Mouse (Mus musculus): ENCODE measurements at regions not wholly inside any gene's neighbourhood (a gene's known extent, or its start where the extent isn't known, plus 50 kb on each side); places are given as distances from the start of the nearest gene placed in this dataset.
A peak's percentile ranks its signal among the peaks of the same experiment; 100 is the strongest.

- H3K4me2 ChIP-seq (ENCODE audit: low read length), result peak overlapping the region; percentile 22
- peak overlapping the region; percentile 43; the same call in 1 of the 2 replicates for H3K27ac ChIP-seq (ENCODE audit: low read depth)
- ATAC-seq (replicated peaks; ENCODE audit: low FRiP score, low TSS enrichment, low read depth) (peak; percentile 77; the same call in 1 of the 2 replicates), DNase-seq (ENCODE audit: low spot score) (peak; percentile 62)
- H3K27me3 ChIP-seq (replicated peaks; ENCODE audit: control insufficient read depth, insufficient read depth, low read length), result no peaks in the 10 kb centered on the region
- H3K36me3 ChIP-seq (ENCODE audit: control insufficient read depth, insufficient read depth, low read length), result no peaks in the 10 kb centered on the region
- WGBS, result 47% methylated on average over 17 of the region's 17 CpGs
- no peaks in the 10 kb centered on the region for H3K4me1 ChIP-seq (replicated peaks; ENCODE audit: control insufficient read depth, insufficient read depth, low read length)
- H3K9ac ChIP-seq (ENCODE audit: low read length), result no peak overlapping the region
- no peaks in the 10 kb centered on the region for H3K9me3 ChIP-seq (ENCODE audit: control insufficient read depth, low read length)
- H3K4me3 ChIP-seq (ENCODE audit: low read depth, low read length), result no peak overlapping the region
Observed at GRCm38 (mm10) chr1:39105546-39106371, 87.8 kb upstream of the Npas2 start.

GRCm38 (mm10) chr1:39106372-39106643 is 87.2 kb upstream of the Npas2 start:
- DNase-seq (ENCODE audit: low spot score) (no peak), ATAC-seq (replicated peaks; ENCODE audit: low FRiP score, low TSS enrichment, low read depth) (no peak)
- Histone ChIP-seq H3K36me3 (ENCODE audit: control insufficient read depth, insufficient read depth, low read length) (no peaks in the 10 kb centered on the region), H3K4me2 (ENCODE audit: low read length) (no peak overlapping the region), H3K4me3 (ENCODE audit: low read depth, low read length) (no peak overlapping the region), H3K27ac (ENCODE audit: low read depth) (no peak overlapping the region), H3K9ac (ENCODE audit: low read length) (no peak overlapping the region), H3K4me1 (replicated peaks; ENCODE audit: control insufficient read depth, insufficient read depth, low read length) (no peaks in the 10 kb centered on the region), H3K27me3 (replicated peaks; ENCODE audit: control insufficient read depth, insufficient read depth, low read length) (no peaks in the 10 kb centered on the region), H3K9me3 (ENCODE audit: control insufficient read depth, low read length) (no peaks in the 10 kb centered on the region)
- WGBS, result 81% methylated on average over 4 of the region's 4 CpGs

GRCm38 (mm10) chr1:39106650-39107049 is 86.9 kb upstream of the Npas2 start:
- WGBS, result 72% methylated on average over 6 of the region's 6 CpGs
- H3K9ac ChIP-seq (ENCODE audit: low read length), result no peak overlapping the region
- DNase-seq (ENCODE audit: low spot score), result no peak

GRCm38 (mm10) chr1:39116319-39116718 is 77.2 kb upstream of the Npas2 start:
- no peak overlapping the region for H3K9ac ChIP-seq (ENCODE audit: low read length)
- H3K36me3 ChIP-seq (ENCODE audit: control insufficient read depth, insufficient read depth, low read length), result no peaks in the 10 kb centered on the region
- no peak for DNase-seq (ENCODE audit: low spot score)
- H3K4me1 ChIP-seq (replicated peaks; ENCODE audit: control insufficient read depth, insufficient read depth, low read length), result no peaks in the 10 kb centered on the region
- H3K27me3 ChIP-seq (replicated peaks; ENCODE audit: control insufficient read depth, insufficient read depth, low read length), result no peaks in the 10 kb centered on the region
- no peak overlapping the region for H3K27ac ChIP-seq (ENCODE audit: low read depth)
- no peak overlapping the region for H3K4me3 ChIP-seq (ENCODE audit: low read depth, low read length)
- H3K9me3 ChIP-seq (ENCODE audit: control insufficient read depth, low read length), result no peaks in the 10 kb centered on the region
- no peak overlapping the region for H3K4me2 ChIP-seq (ENCODE audit: low read length)
- 85% methylated on average over 6 of the region's 6 CpGs for WGBS
- ATAC-seq (replicated peaks; ENCODE audit: low FRiP score, low TSS enrichment, low read depth), result no peak

More at GRCm38 (mm10) chr1:39106650-39107049, 86.9 kb upstream of the Npas2 start:
- Histone ChIP-seq H3K4me2 (ENCODE audit: low read length) (no peak overlapping the region), H3K4me3 (ENCODE audit: low read depth, low read length) (no peak overlapping the region), H3K27me3 (replicated peaks; ENCODE audit: control insufficient read depth, insufficient read depth, low read length) (no peaks in the 10 kb centered on the region), H3K9me3 (ENCODE audit: control insufficient read depth, low read length) (no peaks in the 10 kb centered on the region), H3K4me1 (replicated peaks; ENCODE audit: control insufficient read depth, insufficient read depth, low read length) (no peaks in the 10 kb centered on the region), H3K36me3 (ENCODE audit: control insufficient read depth, insufficient read depth, low read length) (no peaks in the 10 kb centered on the region), H3K27ac (ENCODE audit: low read depth) (no peak overlapping the region)
- ATAC-seq (replicated peaks; ENCODE audit: low FRiP score, low TSS enrichment, low read depth), result no peak

- DNase-seq (ENCODE audit: low spot score) (no peak), ATAC-seq (replicated peaks; ENCODE audit: low FRiP score, low TSS enrichment, low read depth) (no peak)
- no peaks in the 10 kb centered on the region for H3K4me1 ChIP-seq (replicated peaks; ENCODE audit: control insufficient read depth, insufficient read depth, low read length)
- no peak overlapping the region for H3K27ac ChIP-seq (ENCODE audit: low read depth)
- H3K4me2 ChIP-seq (ENCODE audit: low read length), result no peak overlapping the region
- WGBS, result 63% methylated on average over 8 of the region's 8 CpGs
- H3K36me3 ChIP-seq (ENCODE audit: control insufficient read depth, insufficient read depth, low read length), result no peaks in the 10 kb centered on the region
- no peaks in the 10 kb centered on the region for H3K27me3 ChIP-seq (replicated peaks; ENCODE audit: control insufficient read depth, insufficient read depth, low read length)
- H3K9me3 ChIP-seq (ENCODE audit: control insufficient read depth, low read length), result peaks cover 3% of the 10 kb centered on the region; the same call in 1 of the 2 replicates
- no peak overlapping the region for H3K9ac ChIP-seq (ENCODE audit: low read length)
- no peak overlapping the region for H3K4me3 ChIP-seq (ENCODE audit: low read depth, low read length)
Observed at GRCm38 (mm10) chr1:39122316-39123015, 71.1 kb upstream of the Npas2 start.

GRCm38 (mm10) chr1:39123081-39123812 is 70.3 kb upstream of the Npas2 start:
- H3K4me3 ChIP-seq (ENCODE audit: low read depth, low read length), result no peak overlapping the region

GRCm38 (mm10) chr1:39123813-39124146 is 69.8 kb upstream of the Npas2 start:
- H3K4me1 ChIP-seq (replicated peaks; ENCODE audit: control insufficient read depth, insufficient read depth, low read length), result no peaks in the 10 kb centered on the region
- ATAC-seq (replicated peaks; ENCODE audit: low FRiP score, low TSS enrichment, low read depth) (no peak), DNase-seq (ENCODE audit: low spot score) (no peak)
- no peak overlapping the region for H3K9ac ChIP-seq (ENCODE audit: low read length)
- H3K4me3 ChIP-seq (ENCODE audit: low read depth, low read length), result no peak overlapping the region
- no peak overlapping the region for H3K27ac ChIP-seq (ENCODE audit: low read depth)
- peaks cover 3% of the 10 kb centered on the region; the same call in 1 of the 2 replicates for H3K9me3 ChIP-seq (ENCODE audit: control insufficient read depth, low read length)
- 85% methylated on average over 2 of the region's 2 CpGs for WGBS
- H3K27me3 ChIP-seq (replicated peaks; ENCODE audit: control insufficient read depth, insufficient read depth, low read length), result no peaks in the 10 kb centered on the region
- no peaks in the 10 kb centered on the region for H3K36me3 ChIP-seq (ENCODE audit: control insufficient read depth, insufficient read depth, low read length)
- H3K4me2 ChIP-seq (ENCODE audit: low read length), result no peak overlapping the region

More at GRCm38 (mm10) chr1:39123081-39123812, 70.3 kb upstream of the Npas2 start:
- DNase-seq (ENCODE audit: low spot score), result no peak
- Histone ChIP-seq H3K36me3 (ENCODE audit: control insufficient read depth, insufficient read depth, low read length) (no peaks in the 10 kb centered on the region), H3K4me2 (ENCODE audit: low read length) (no peak overlapping the region), H3K27me3 (replicated peaks; ENCODE audit: control insufficient read depth, insufficient read depth, low read length) (no peaks in the 10 kb centered on the region), H3K4me1 (replicated peaks; ENCODE audit: control insufficient read depth, insufficient read depth, low read length) (no peaks in the 10 kb centered on the region), H3K27ac (ENCODE audit: low read depth) (no peak overlapping the region), H3K9me3 (ENCODE audit: control insufficient read depth, low read length) (peaks cover 3% of the 10 kb centered on the region; the same call in 1 of the 2 replicates), H3K9ac (ENCODE audit: low read length) (no peak overlapping the region)
- 48% methylated on average over 10 of the region's 10 CpGs for WGBS
- no peak for ATAC-seq (replicated peaks; ENCODE audit: low FRiP score, low TSS enrichment, low read depth)

- Histone ChIP-seq H3K4me2 (ENCODE audit: low read length) (no peak overlapping the region), H3K4me1 (replicated peaks; ENCODE audit: control insufficient read depth, insufficient read depth, low read length) (no peaks in the 10 kb centered on the region), H3K27ac (ENCODE audit: low read depth) (no peak overlapping the region), H3K36me3 (ENCODE audit: control insufficient read depth, insufficient read depth, low read length) (no peaks in the 10 kb centered on the region), H3K9ac (ENCODE audit: low read length) (no peak overlapping the region), H3K9me3 (ENCODE audit: control insufficient read depth, low read length) (no peaks in the 10 kb centered on the region), H3K27me3 (replicated peaks; ENCODE audit: control insufficient read depth, insufficient read depth, low read length) (no peaks in the 10 kb centered on the region), H3K4me3 (ENCODE audit: low read depth, low read length) (no peak overlapping the region)
- ATAC-seq (replicated peaks; ENCODE audit: low FRiP score, low TSS enrichment, low read depth), result no peak
- no peak for DNase-seq (ENCODE audit: low spot score)
- 59% methylated on average over 2 of the region's 2 CpGs for WGBS
Observed at GRCm38 (mm10) chr1:39134521-39134920, 59.0 kb upstream of the Npas2 start.
